Mouse (Mus musculus) frontal cortex, postnatal 10 days (tissue): ENCODE data around the gene Olfr171.
"Not testable (repeated sequence)": the region's sequence is repeated elsewhere in the genome, so short reads cannot be mapped to it uniquely, and the experiment has no call there.

Source experiments
- DNase-seq, 2 experiments: peaks; one replicate each; pipeline ENCODE4 v3.0.0; 2022; ENCODE audit warnings: low spot score in 2 of 2, mixed read lengths in 1 of 2

The Olfr171 gene

DNA sequence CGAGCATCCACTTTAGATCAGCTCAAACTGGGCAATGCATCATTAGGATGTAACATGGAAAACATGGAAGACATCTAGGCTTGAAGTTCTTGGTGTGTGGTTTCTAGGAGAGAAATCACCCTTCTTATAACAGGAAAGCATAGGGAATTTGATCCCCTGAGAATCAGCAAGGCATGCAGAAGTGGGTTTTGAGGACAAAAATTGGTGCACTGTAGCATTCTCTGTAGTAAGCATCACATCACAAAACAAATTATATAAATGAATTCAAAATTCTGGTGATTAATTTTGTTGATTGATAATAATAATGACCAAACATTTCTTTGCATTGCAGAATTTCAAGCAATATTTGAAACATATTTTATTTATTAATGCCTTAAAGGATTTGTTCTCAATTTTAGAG, at the start of gene Olfr171:
Gene Olfr171, minus strand, starts transcription at position 101 of the 400 bp plus-strand sequence.
- no peak for DNase-seq

DNA sequence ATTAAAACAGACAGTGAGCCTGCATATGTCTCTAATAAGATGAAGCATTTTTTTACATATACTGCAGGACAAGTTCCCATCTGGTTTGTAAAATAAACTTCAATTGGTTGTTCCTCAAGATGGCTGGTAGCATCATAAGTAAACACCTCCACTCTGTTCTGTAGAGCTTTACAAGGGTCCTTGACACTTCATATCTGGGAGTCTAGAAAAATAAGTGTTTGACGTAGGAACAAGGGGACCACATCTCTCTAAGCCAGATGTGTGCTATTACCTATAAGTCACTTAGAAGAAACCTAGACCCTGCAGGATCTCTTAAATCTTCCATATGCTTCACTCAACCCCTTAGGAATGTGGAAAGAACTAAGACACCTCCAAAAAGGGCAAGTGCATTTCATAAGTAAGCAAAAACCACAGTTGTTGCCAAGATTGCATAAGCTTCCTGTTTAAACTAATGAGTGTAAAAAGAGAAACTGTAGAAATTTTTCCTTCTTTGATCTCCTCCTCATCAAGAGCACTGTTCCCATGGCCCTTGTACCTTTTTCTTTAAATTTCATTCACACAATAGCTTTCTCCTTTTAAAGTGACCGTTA, 41.1 kb upstream of the Olfr171 start:
- no peak for DNase-seq

DNA sequence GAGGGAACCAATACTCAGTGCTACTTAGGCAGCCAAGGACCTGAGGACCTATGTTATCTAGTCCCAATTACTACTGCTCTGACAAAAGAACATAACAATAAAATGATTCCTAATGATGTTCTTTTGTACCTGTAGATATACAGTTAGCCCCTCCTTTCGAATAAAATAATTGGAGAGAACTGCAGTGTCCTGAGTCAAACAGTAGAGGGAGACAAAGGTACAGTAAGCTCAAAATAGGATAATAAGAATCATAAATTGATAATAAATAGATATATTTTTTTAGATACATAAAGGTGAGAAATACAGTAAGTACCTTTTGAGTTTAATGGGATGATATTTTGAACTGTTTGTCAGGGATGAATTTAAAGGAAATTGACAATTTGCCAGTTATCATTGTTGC, 36.6 kb upstream of the Olfr171 start:
- no peak for DNase-seq

DNA sequence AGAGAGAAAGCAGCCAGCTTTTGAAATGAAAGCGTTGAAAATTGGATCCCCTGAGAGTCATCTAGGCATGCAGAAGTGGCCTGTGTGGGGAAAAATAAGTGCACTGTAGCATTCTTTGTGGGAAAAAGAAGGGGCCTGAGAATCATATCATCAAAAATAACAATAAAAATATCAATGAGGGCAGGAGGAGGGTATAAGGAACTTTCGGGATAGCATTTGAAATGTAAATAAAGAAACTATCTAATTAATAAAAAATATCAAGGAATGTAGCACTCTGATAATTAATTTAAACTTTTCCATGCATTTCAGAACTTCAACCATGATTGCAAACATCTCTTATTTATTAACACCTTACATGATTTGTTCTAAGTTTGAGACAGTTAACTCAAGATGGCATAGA, 17.9 kb downstream of the Olfr171 start, which contains the start of gene Olfr170:
Gene Olfr170, minus strand, starts transcription at position 101 of the 400 bp plus-strand sequence.
- not testable (repeated sequence) for DNase-seq

DNA sequence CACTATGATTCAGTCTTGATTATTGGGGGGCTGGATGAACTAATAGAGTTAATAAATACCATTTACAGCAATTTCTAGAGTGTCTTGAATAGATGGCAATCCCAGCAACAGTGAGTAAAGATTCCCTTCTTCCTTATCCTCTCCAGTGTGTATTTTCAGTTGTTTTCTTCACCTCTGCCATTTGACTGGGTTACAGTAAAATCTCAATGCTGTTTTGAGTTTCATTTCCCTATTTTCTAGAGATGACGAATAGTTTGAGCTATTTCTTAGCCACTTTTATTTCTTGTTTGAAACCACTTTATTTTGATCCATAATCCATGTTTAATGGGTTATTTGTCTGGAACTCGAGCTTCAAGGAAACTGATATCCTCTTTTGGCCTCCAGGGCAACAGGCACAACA, 26.6 kb downstream of the Olfr171 start:
- DNase-seq = no peak
